Mouse (Mus musculus) myocyte (in vitro differentiated cells): ENCODE measurements at regions not wholly inside any gene's neighbourhood (a gene's known extent, or its start where the extent isn't known, plus 50 kb on each side); places are given as distances from the start of the nearest gene placed in this dataset.

Experiments used
- H3K27me3 ChIP-seq: one replicate; pipeline ENCODE4 v1.6.1; 2011; ENCODE audit not compliant: control insufficient read depth, insufficient read depth, insufficient read length
- H3K36me3 ChIP-seq: one replicate; pipeline ENCODE4 v1.6.1; 2011; ENCODE audit not compliant: control insufficient read depth, insufficient read depth
- H3K4me2 ChIP-seq: one replicate; pipeline ENCODE4 v1.6.1; 2011; ENCODE audit warnings: low read depth, control low read depth
- H3K4me3 ChIP-seq: one replicate; pipeline ENCODE4 v1.5.1; 2011; ENCODE audit warnings: mild to moderate bottlenecking, control low read depth, moderate library complexity
- H3K79me2 ChIP-seq: one replicate; pipeline ENCODE4 v1.6.1; 2011; ENCODE audit not compliant: control insufficient read depth, insufficient read depth
- H3ac ChIP-seq: one replicate; pipeline ENCODE4 v1.6.1; 2011; ENCODE audit not compliant: control insufficient read depth, insufficient read length
- CEBPB ChIP-seq: IDR thresholded peaks from 2 replicates; pipeline ENCODE4 v1.6.1; 2011; ENCODE audit warnings: mild to moderate bottlenecking, moderate library complexity; ENCODE audit not compliant: poor library complexity, insufficient read depth, severe bottlenecking
- E2F4 ChIP-seq: IDR thresholded peaks from one replicate; pipeline ENCODE4 v1.6.1; 2011; ENCODE audit warnings: mild to moderate bottlenecking, control low read depth, moderate library complexity; ENCODE audit not compliant: insufficient read depth
- MAX ChIP-seq: IDR thresholded peaks from one replicate; pipeline ENCODE4 v1.6.1; 2011; ENCODE audit warnings: low read depth, mild to moderate bottlenecking, control low read depth
- MYOD1 ChIP-seq, 3 experiments: IDR thresholded peaks; one replicate each; pipeline ENCODE4 v1.6.1; 2011; ENCODE audit warnings: control low read depth in 2 of 3, low read depth in 2 of 3, mild to moderate bottlenecking in 2 of 3, moderate library complexity in 1 of 3; ENCODE audit not compliant: insufficient read length in 2 of 3, control insufficient read depth in 1 of 3
- MYOG ChIP-seq, 3 experiments: IDR thresholded peaks; one replicate each; pipeline ENCODE4 v1.6.1; 2011; ENCODE audit warnings: control low read depth in 2 of 3, low read depth in 2 of 3, mild to moderate bottlenecking in 2 of 3; ENCODE audit not compliant: insufficient read length in 2 of 3, control insufficient read depth in 1 of 3, insufficient read depth in 1 of 3
- POLR2A ChIP-seq: IDR thresholded peaks from one replicate; pipeline ENCODE4 v1.6.1; 2011; ENCODE audit warnings: low read depth, mild to moderate bottlenecking, control low read depth, moderate library complexity; ENCODE audit not compliant: insufficient read length
- POLR2AphosphoS2 ChIP-seq: IDR thresholded peaks from one replicate; pipeline ENCODE4 v1.6.1; 2011; ENCODE audit warnings: low read depth, control low read depth; ENCODE audit not compliant: insufficient read length
- REST ChIP-seq: IDR thresholded peaks from one replicate; pipeline ENCODE4 v1.6.1; 2011; ENCODE audit warnings: mild to moderate bottlenecking, control low read depth, moderate library complexity; ENCODE audit not compliant: insufficient read depth, insufficient read length
- SRF ChIP-seq: IDR thresholded peaks from one replicate; pipeline ENCODE4 v1.6.1; 2011; ENCODE audit warnings: low read depth; ENCODE audit not compliant: control insufficient read depth, insufficient read length
- TCF12 ChIP-seq: IDR thresholded peaks from one replicate; pipeline ENCODE4 v1.6.1; 2011; ENCODE audit warnings: mild to moderate bottlenecking, control low read depth; ENCODE audit not compliant: poor library complexity, insufficient read depth, severe bottlenecking
- TCF3 ChIP-seq: IDR thresholded peaks from one replicate; pipeline ENCODE4 v1.6.1; 2011; ENCODE audit warnings: low read depth, control low read depth; ENCODE audit not compliant: insufficient read length
- USF1 ChIP-seq: IDR thresholded peaks from one replicate; pipeline ENCODE4 v1.6.1; 2011; ENCODE audit warnings: low read depth, mild to moderate bottlenecking, control low read depth, moderate library complexity

DNA sequence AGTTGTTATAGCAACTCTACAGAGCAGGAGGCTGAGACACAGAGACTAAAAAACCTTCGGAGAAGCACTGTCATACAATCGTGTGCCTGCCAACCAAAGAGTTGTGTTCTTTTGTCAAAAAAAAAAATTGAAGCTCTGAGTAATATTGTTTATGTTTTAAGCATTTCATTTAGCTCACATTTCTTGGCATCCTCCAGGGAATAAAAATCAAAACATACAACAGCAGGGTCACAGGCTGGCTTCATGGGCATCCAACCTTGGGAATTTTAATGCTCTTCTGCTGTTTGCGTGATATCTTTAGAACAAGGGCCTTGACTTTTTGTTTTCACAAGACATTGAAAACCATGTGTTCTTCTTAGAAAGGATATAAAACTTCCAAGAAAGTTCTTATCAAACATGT is 152.9 kb upstream of the Cxcl12 start:
- no peak overlapping the region for H3ac ChIP-seq
- no peak overlapping the region for H3K4me3 ChIP-seq
- no peaks in the 10 kb centered on the region for H3K36me3 ChIP-seq
- H3K4me2 ChIP-seq, result no peak overlapping the region
- no peaks in the 10 kb centered on the region for H3K79me2 ChIP-seq
- H3K27me3 ChIP-seq, result no peaks in the 10 kb centered on the region
- TF ChIP-seq POLR2AphosphoS2, result no peak
- TF ChIP-seq TCF3, result no peak
- no peak for TF ChIP-seq E2F4
- TF ChIP-seq TCF12, result no peak
- no peak for TF ChIP-seq POLR2A
- TF ChIP-seq REST, result no peak
- TF ChIP-seq CEBPB, result no peak
- no peak for TF ChIP-seq MYOD1 (IDR thresholded peaks at IDR 0.05; ENCODE audit: control insufficient read depth in 1 of 3, insufficient read length in 2 of 3, low read depth in 2 of 3)
- TF ChIP-seq USF1, result no peak
- TF ChIP-seq MYOG (IDR thresholded peaks at IDR 0.05; ENCODE audit: control insufficient read depth in 1 of 3, insufficient read depth in 1 of 3, insufficient read length in 2 of 3, low read depth in 2 of 3), result no peak
- no peak for TF ChIP-seq SRF
- TF ChIP-seq MAX, result no peak

- no peak for TF ChIP-seq POLR2AphosphoS2
- no peak for TF ChIP-seq CEBPB
- TF ChIP-seq REST, result no peak
- TF ChIP-seq MYOD1 (IDR thresholded peaks at IDR 0.05; ENCODE audit: control insufficient read depth in 1 of 3, insufficient read length in 2 of 3, low read depth in 2 of 3), result no peak
- no peak for TF ChIP-seq TCF3
- no peak for TF ChIP-seq E2F4
- no peak for TF ChIP-seq TCF12
- no peak for TF ChIP-seq USF1
- TF ChIP-seq SRF, result no peak
- no peak for TF ChIP-seq MAX
- TF ChIP-seq MYOG (IDR thresholded peaks at IDR 0.05; ENCODE audit: control insufficient read depth in 1 of 3, insufficient read depth in 1 of 3, insufficient read length in 2 of 3, low read depth in 2 of 3), result no peak
- no peak for TF ChIP-seq POLR2A
- Histone ChIP-seq H3K27me3 (peaks cover 7% of the 10 kb centered on the region), H3ac (no peak overlapping the region), H3K79me2 (no peaks in the 10 kb centered on the region), H3K4me3 (no peak overlapping the region), H3K36me3 (no peaks in the 10 kb centered on the region), H3K4me2 (no peak overlapping the region)
Measured at GRCm38 (mm10) chr6:117021851-117022250, 146.5 kb upstream of the Cxcl12 start.

- no peak for TF ChIP-seq MAX
- no peak for TF ChIP-seq CEBPB
- no peak for TF ChIP-seq POLR2A
- no peak for TF ChIP-seq REST
- TF ChIP-seq MYOG (IDR thresholded peaks at IDR 0.05; ENCODE audit: control insufficient read depth in 1 of 3, insufficient read depth in 1 of 3, insufficient read length in 2 of 3, low read depth in 2 of 3), result no peak
- TF ChIP-seq MYOD1 (IDR thresholded peaks at IDR 0.05; ENCODE audit: control insufficient read depth in 1 of 3, insufficient read length in 2 of 3, low read depth in 2 of 3), result no peak
- no peak for TF ChIP-seq TCF3
- no peak for TF ChIP-seq SRF
- TF ChIP-seq USF1, result no peak
- TF ChIP-seq TCF12, result no peak
- TF ChIP-seq E2F4, result no peak
- Histone ChIP-seq H3K27me3 (no peaks in the 10 kb centered on the region), H3K4me2 (no peak overlapping the region), H3K79me2 (no peaks in the 10 kb centered on the region), H3ac (no peak overlapping the region), H3K36me3 (no peaks in the 10 kb centered on the region), H3K4me3 (no peak overlapping the region)
Measured at GRCm38 (mm10) chr6:117032042-117032746, 136.1 kb upstream of the Cxcl12 start.

DNA sequence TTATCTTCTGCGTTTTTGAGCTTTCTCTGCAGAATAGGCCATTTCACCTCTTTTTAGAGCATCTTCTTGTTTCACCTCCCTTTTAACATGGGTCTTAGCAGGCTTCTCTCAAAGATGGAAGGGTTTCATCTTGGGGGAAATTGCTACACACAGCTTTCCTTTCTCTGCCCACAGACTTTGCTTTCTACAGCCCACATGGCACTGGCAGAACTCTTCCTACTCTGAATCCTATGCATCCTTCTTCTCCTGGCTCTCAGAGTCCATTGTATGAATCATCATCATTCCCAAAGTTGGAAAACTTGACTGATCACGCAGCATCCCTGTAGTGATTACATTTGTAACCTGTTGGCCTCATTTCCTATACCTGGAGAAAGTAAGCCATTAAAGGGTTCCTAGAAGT is 124.6 kb upstream of the Cxcl12 start:
- Histone ChIP-seq H3K36me3 (no peaks in the 10 kb centered on the region), H3K4me3 (no peak overlapping the region), H3K27me3 (no peaks in the 10 kb centered on the region), H3K79me2 (no peaks in the 10 kb centered on the region), H3ac (no peak overlapping the region), H3K4me2 (no peak overlapping the region)
- TF ChIP-seq REST (no peak), TCF3 (no peak), TCF12 (no peak), E2F4 (no peak), CEBPB (no peak), MAX (no peak), MYOG (IDR thresholded peaks at IDR 0.05; ENCODE audit: control insufficient read depth in 1 of 3, insufficient read depth in 1 of 3, insufficient read length in 2 of 3, low read depth in 2 of 3) (no peak), USF1 (no peak), POLR2AphosphoS2 (no peak), SRF (no peak), MYOD1 (IDR thresholded peaks at IDR 0.05; ENCODE audit: control insufficient read depth in 1 of 3, insufficient read length in 2 of 3, low read depth in 2 of 3) (no peak), POLR2A (no peak)
